Mouse (Mus musculus): ENCODE results near the gene Ctag2. TPM values are rescaled to one million over a fixed set of nuclear protein-coding genes. Genes with fewer than 3 reads are reported as not detected.

The Ctag2 gene
- not detected in 2 replicates for polyA plus RNA-seq (2012; rRNA removed)

GRCm38 (mm10) chrX:65047344-65047743 is at the start of gene Ctag2:
Ctag2 (plus strand) TSS chrX:65047644.
- Histone ChIP-seq H3K27ac (ENCODE audit: insufficient read depth, low read length) (no peak within 1 kb of the TSS), H3K4me1 (ENCODE audit: control insufficient read depth, insufficient read depth, low read length) (no peaks in the 10 kb centered on the region), H3K27me3 (ENCODE audit: control insufficient read depth, insufficient read depth, low read length) (no peaks in the 10 kb centered on the region), H3K4me3 (replicated peaks; ENCODE audit: insufficient read depth, low read depth, low read length) (no peak within 1 kb of the TSS)
- WGBS: 85% methylated on average over 7 of the region's 7 CpGs
- TF ChIP-seq CTCF (IDR thresholded peaks at IDR 0.05; ENCODE audit: borderline replicate concordance, insufficient read depth, low read depth, low read length) (no peak), POLR2A (IDR thresholded peaks at IDR 0.05; ENCODE audit: borderline replicate concordance, insufficient read depth, low read length) (no peak)
- no peak for DNase-seq
